Mouse (Mus musculus): Measurements from ENCODE around the gene Slc25a36. TPM values are rescaled to one million over a fixed set of nuclear protein-coding genes. Genes with fewer than 3 reads are reported as not detected.

The Slc25a36 gene
- polyA plus RNA-seq, 1 experiment from 2014 or later = 72.0 TPM

- 76% methylated on average over 12 of the region's 12 CpGs for WGBS
- Histone ChIP-seq H3K27ac (no peak overlapping the region), H3K9me3 (no peaks in the 10 kb centered on the region), H3K4me2 (no peak overlapping the region), H3K9ac (no peak overlapping the region), H3K36me3 (no peaks in the 10 kb centered on the region), H3K27me3 (replicated peaks) (no peaks in the 10 kb centered on the region), H3K4me3 (replicated peaks) (no peak overlapping the region), H3K4me1 (no peaks in the 10 kb centered on the region)
- ATAC-seq (ENCODE audit: insufficient read depth, low FRiP score, low read depth) = no peak
Measured at GRCm38 (mm10) chr9:97027361-97027760, 83.6 kb downstream of the Slc25a36 start.

- H3K9ac ChIP-seq = no peak overlapping the region
- H3K27ac ChIP-seq = no peak overlapping the region
- no peak overlapping the region for H3K4me2 ChIP-seq
- no peak for ATAC-seq (ENCODE audit: insufficient read depth, low FRiP score, low read depth)
- no peak overlapping the region for H3K4me3 ChIP-seq (replicated peaks)
- H3K4me1 ChIP-seq = no peaks in the 10 kb centered on the region
- no peaks in the 10 kb centered on the region for H3K9me3 ChIP-seq
- no peaks in the 10 kb centered on the region for H3K36me3 ChIP-seq
- 73% methylated on average over 4 of the region's 4 CpGs for WGBS
- no peaks in the 10 kb centered on the region for H3K27me3 ChIP-seq (replicated peaks)
Measured at GRCm38 (mm10) chr9:97026006-97026405, 85.0 kb downstream of the Slc25a36 start.

Other genes starting within 250 kb of the Slc25a36 start
- 29.7 and 31.7 TPM in 2 replicates for gene Pxylp1, start 218.5 kb downstream of the Slc25a36 start, polyA plus RNA-seq (2015; fragmentation: Nextera tagmentation; extraction: Ambion mirVana)
- gene Spsb4, start 92.3 kb downstream of the Slc25a36 start, polyA plus RNA-seq (2015; fragmentation: Nextera tagmentation; extraction: Ambion mirVana) = 21.5 and 25.4 TPM in 2 replicates